ENCODE assay signal across 8 mouse cellular contexts in genomic region chrX:167382854-167383186, GRCm38 (mm10). TPM values are rescaled to one million over a fixed set of nuclear protein-coding genes. Genes with fewer than 3 reads are reported as not detected.
DNase-seq lines count a peak whose midpoint lies in the region; ATAC-seq and TF ChIP-seq lines count a peak whose summit lies in the region.

No protein-coding gene starts in this region.

- no peaks in the 10 kb centered on the region for H3K36me3 ChIP-seq in heart, embryonic 12.5 days
- H3K36me3 ChIP-seq in G1E (replicated peaks) (peaks cover 7% of the 10 kb centered on the region), macrophage (ENCODE audit: inconsistent target) (no peaks in the 10 kb centered on the region)

- peak overlapping the region; percentile 82; the same call in 1 of the 2 replicates for H3K27ac ChIP-seq in heart, embryonic 12.5 days (ENCODE audit: poor library complexity, severe bottlenecking)
- no peak overlapping the region for H3K27ac ChIP-seq in macrophage

- no peaks in the 10 kb centered on the region for H3K27me3 ChIP-seq in heart, embryonic 12.5 days (replicated peaks)
- peaks cover under 1% of the 10 kb centered on the region; the same call in 1 of the 2 replicates for H3K27me3 ChIP-seq in G1E (ENCODE audit: insufficient read depth, low read length)

- H3K79me2 ChIP-seq in macrophage (ENCODE audit: inconsistent target): no peaks in the 10 kb centered on the region; the same call in 1 of the 2 replicates

- H3K4me1 ChIP-seq in heart, embryonic 12.5 days (replicated peaks): no peaks in the 10 kb centered on the region
- H3K4me1 ChIP-seq in G1E (ENCODE audit: insufficient read depth, low read depth, low read length): peaks cover 18% of the 10 kb centered on the region

- WGBS in heart, embryonic 12.5 days: 47% methylated on average over 7 of the region's 7 CpGs
- WGBS in macrophage (ENCODE audit: missing documents): 43% methylated on average over 7 of the region's 7 CpGs

- TF ChIP-seq CTCF in G1E (IDR thresholded peaks at IDR 0.05; ENCODE audit: low read depth, low read length): no peak

- H3K9me3 ChIP-seq in heart, embryonic 12.5 days (replicated peaks): no peaks in the 10 kb centered on the region
- H3K9me3 ChIP-seq in G1E (replicated peaks): no peaks in the 10 kb centered on the region

- peak; percentile 39; the same call in 1 of the 2 replicates for ATAC-seq in heart, embryonic 12.5 days (ENCODE audit: insufficient number of reproducible peaks, low FRiP score)
- ATAC-seq in G1E (ENCODE audit: extremely low read depth, insufficient number of reproducible peaks, low FRiP score, poor library complexity, severe bottlenecking): peak; percentile 47
- peak; percentile 49 to 53; a peak in 3 of 4 replicates for ATAC-seq in hematopoietic stem cell, adult 5-6 weeks (replicated peaks in 1 of 2; ENCODE audit: insufficient read depth in 1 of 2, low FRiP score in 2 of 2, low TSS enrichment in 1 of 2, low read depth in 1 of 2, poor library complexity in 2 of 2, severe bottlenecking in 2 of 2)

- DNase-seq in heart, adult 8-10 months (ENCODE audit: low spot score): no peak
- no peak for DNase-seq in G1E (ENCODE audit: low spot score)
- DNase-seq in right cerebral cortex, postnatal 25 days: no peak
- DNase-seq in T-cell, adult 2 months (ENCODE audit: low spot score): no peak
- DNase-seq in gastrocnemius, postnatal 14 days: no peak

- H3K4me3 ChIP-seq in heart, embryonic 12.5 days: peak overlapping the region; percentile 61
- peak overlapping the region; percentile 77 for H3K4me3 ChIP-seq in G1E (ENCODE audit: low read depth, low read length)
- peak overlapping the region; percentile 59 for H3K4me3 ChIP-seq in macrophage (ENCODE audit: inconsistent target)

- intact Hi-C loops in gastrocnemius, postnatal 14 days (cut with DNase I; ENCODE audit: low total_unique reads): no loop called here

- 0 out of 2 replicates have a peak overlapping the region, but pooled peaks have one; percentile 85 for H3K9ac ChIP-seq in heart, embryonic 12.5 days

- H3K4me2 ChIP-seq in heart, embryonic 12.5 days: peak overlapping the region; percentile 77

RNA-seq across cellular contexts. Expression of gene Prps2, which starts 0.3 kb away (rescaled TPM):
- polyA plus RNA-seq in heart, embryonic 12.5 days (2016; fragmentation: Nextera tagmentation; extraction: Ambion mirVana): 41.9 and 45.0 TPM in 2 replicates
- total RNA-seq in heart, adult 8-10 months (2022): 10 to 100 TPM; 12.7 to 26.7 (median 16.8) TPM
- total RNA-seq in G1E (2014; fragmentation: Nextera tagmentation) (43.3 and 44.2 TPM in 2 replicates), G1E (2017) (32.6 and 40.4 TPM in 2 replicates)
- polyA plus RNA-seq in G1E (2012) (21.5 and 22.4 TPM in 2 replicates), macrophage (2018) (35.4 to 46.1 TPM (median 44.4 TPM) in 3 replicates)
- 53.2 and 71.5 TPM in 2 replicates for total RNA-seq in hematopoietic stem cell, adult 5-6 weeks (2017)
- total RNA-seq in macrophage (2018; cell fraction: chromatin; rRNA removed): 10 to 100 TPM in 2 of 26 experiments, 1 to 10 TPM in 21, under 1 TPM in 3; 0.34 to 15.8 (median 2.8) TPM
- 10 to 100 TPM; 16.8 to 80.9 (median 40.2) TPM for total RNA-seq in macrophage (2018; cell fraction: cytosol; rRNA removed)
- 10 to 100 TPM in 17 of 26 experiments, 1 to 10 TPM in 9; 3.6 to 38.4 (median 12.4) TPM for total RNA-seq in macrophage (2018; cell fraction: nucleus; rRNA removed)
- total RNA-seq in gastrocnemius, postnatal 14 days (2021): 1 to 10 TPM; 2.3 to 3.5 TPM

RNA-seq across cellular contexts. Expression of gene Tlr7, which starts 52.5 kb away (rescaled TPM):
- polyA plus RNA-seq in heart, embryonic 12.5 days (2016; fragmentation: Nextera tagmentation; extraction: Ambion mirVana): 0.28 and 0.42 TPM in 2 replicates
- 1 to 10 TPM; 1.4 to 3.8 (median 1.5) TPM for total RNA-seq in heart, adult 8-10 months (2022)
- not detected in 2 replicates for total RNA-seq in G1E (2014; fragmentation: Nextera tagmentation)
- not detected in 2 replicates for total RNA-seq in G1E (2017)
- polyA plus RNA-seq in G1E (2012): not detected in 2 replicates
- total RNA-seq in hematopoietic stem cell, adult 5-6 weeks (2017): 9.2 and 17.6 TPM in 2 replicates
- total RNA-seq in macrophage (2018; cell fraction: chromatin; rRNA removed): 100 to 1,000 TPM in 17 of 26 experiments, 10 to 100 TPM in 9; 41.0 to 220 (median 109) TPM
- 100 to 1,000 TPM; 183 to 319 (median 254) TPM for total RNA-seq in macrophage (2018; cell fraction: cytosol; rRNA removed)
- 100 to 1,000 TPM; 121 to 443 (median 275) TPM for total RNA-seq in macrophage (2018; cell fraction: nucleus; rRNA removed)
- 111 to 271 TPM (median 167 TPM) in 3 replicates for polyA plus RNA-seq in macrophage (2018)
- 1 to 10 TPM in 1 of 2 experiments, under 1 TPM in 1; 0.86 to 1.9 TPM for total RNA-seq in gastrocnemius, postnatal 14 days (2021)
